Mouse (Mus musculus) testis, adult 2 months (tissue): Measurements from ENCODE around the gene Snrpf.

Experiments used
- CTCF ChIP-seq: fragments of 200-500 bp; IDR thresholded peaks from 2 replicates; pipeline ENCODE4 v1.5.1; 2012; ENCODE audit warnings: low read depth, mild to moderate bottlenecking, inconsistent platforms, low read length, moderate library complexity; ENCODE audit not compliant: control insufficient read depth, insufficient read depth, insufficient replicate concordance
- POLR2A ChIP-seq: fragments of 200-500 bp; IDR thresholded peaks from 2 replicates; pipeline ENCODE4 v1.6.1; 2012; ENCODE audit warnings: low read depth, mild to moderate bottlenecking, inconsistent platforms, low read length, moderate library complexity; ENCODE audit not compliant: control insufficient read depth

GRCm38 (mm10) chr10:93538818-93539217, 50.7 kb downstream of the Snrpf start:
- TF ChIP-seq CTCF, result no peak
- no peak for TF ChIP-seq POLR2A
